Mouse (Mus musculus): ENCODE data around the gene Rnf145. TPM values are rescaled to one million over a fixed set of nuclear protein-coding genes. Genes with fewer than 3 reads are reported as not detected.

Rnf145 gene
- polyA plus RNA-seq, 1 experiment: 41.3 TPM

GRCm38 (mm10) chr11:44574391-44574790 is 55.6 kb downstream of the Rnf145 start:
- no peak overlapping the region; the same call in 1 of the 2 replicates for H3K27ac ChIP-seq (ENCODE audit: insufficient read depth, low read depth, low read length)
- no peak for TF ChIP-seq CTCF (IDR thresholded peaks at IDR 0.05; ENCODE audit: extremely low read depth, insufficient read length, insufficient replicate concordance, low read depth, low read length)
- no peak for TF ChIP-seq POLR2A (IDR thresholded peaks at IDR 0.05; ENCODE audit: low read depth, low read length)
- H3K4me3 ChIP-seq (ENCODE audit: low read depth, low read length): peak overlapping the region; percentile 15; the same call in 1 of the 2 replicates
- no peaks in the 10 kb centered on the region for H3K27me3 ChIP-seq (ENCODE audit: control insufficient read depth, insufficient read depth, low read length)
- WGBS: 92% methylated on average over 8 of the region's 8 CpGs
- H3K36me3 ChIP-seq (ENCODE audit: control insufficient read depth, insufficient read depth, low read length): 0 out of 2 replicates have a peak, but pooled peaks cover 2% of the 10 kb centered on the region
- H3K4me1 ChIP-seq (ENCODE audit: control insufficient read depth, insufficient read depth, insufficient read length, low read length): no peaks in the 10 kb centered on the region

GRCm38 (mm10) chr11:44574820-44575219 is 56.1 kb downstream of the Rnf145 start:
- Histone ChIP-seq H3K4me3 (ENCODE audit: low read depth, low read length) (no peak overlapping the region), H3K36me3 (ENCODE audit: control insufficient read depth, insufficient read depth, low read length) (no peaks in the 10 kb centered on the region), H3K4me1 (ENCODE audit: control insufficient read depth, insufficient read depth, insufficient read length, low read length) (no peaks in the 10 kb centered on the region), H3K27me3 (ENCODE audit: control insufficient read depth, insufficient read depth, low read length) (no peaks in the 10 kb centered on the region), H3K27ac (ENCODE audit: insufficient read depth, low read depth, low read length) (no peak overlapping the region)
- WGBS: 92% methylated on average over 5 of the region's 5 CpGs
- TF ChIP-seq POLR2A (IDR thresholded peaks at IDR 0.05; ENCODE audit: low read depth, low read length) (no peak), CTCF (IDR thresholded peaks at IDR 0.05; ENCODE audit: extremely low read depth, insufficient read length, insufficient replicate concordance, low read depth, low read length) (no peak)

- Histone ChIP-seq H3K4me3 (ENCODE audit: low read depth, low read length) (no peak overlapping the region), H3K36me3 (ENCODE audit: control insufficient read depth, insufficient read depth, low read length) (no peaks in the 10 kb centered on the region), H3K4me1 (ENCODE audit: control insufficient read depth, insufficient read depth, insufficient read length, low read length) (no peaks in the 10 kb centered on the region), H3K27ac (ENCODE audit: insufficient read depth, low read depth, low read length) (no peak overlapping the region), H3K27me3 (ENCODE audit: control insufficient read depth, insufficient read depth, low read length) (no peaks in the 10 kb centered on the region)
- WGBS: 69% methylated on average over 9 of the region's 9 CpGs
- TF ChIP-seq POLR2A (IDR thresholded peaks at IDR 0.05; ENCODE audit: low read depth, low read length) (no peak), CTCF (IDR thresholded peaks at IDR 0.05; ENCODE audit: extremely low read depth, insufficient read length, insufficient replicate concordance, low read depth, low read length) (no peak)
These were observed 59.1 kb downstream of the Rnf145 start for GRCm38 (mm10) chr11:44577911-44578310.

GRCm38 (mm10) chr11:44581277-44581683 is 62.5 kb downstream of the Rnf145 start:
- Histone ChIP-seq H3K27me3 (ENCODE audit: control insufficient read depth, insufficient read depth, low read length) (no peaks in the 10 kb centered on the region), H3K36me3 (ENCODE audit: control insufficient read depth, insufficient read depth, low read length) (no peaks in the 10 kb centered on the region), H3K27ac (ENCODE audit: insufficient read depth, low read depth, low read length) (no peak overlapping the region), H3K4me3 (ENCODE audit: low read depth, low read length) (peak overlapping the region; percentile 9; the same call in 1 of the 2 replicates), H3K4me1 (ENCODE audit: control insufficient read depth, insufficient read depth, insufficient read length, low read length) (no peaks in the 10 kb centered on the region)
- 8% methylated on average over 11 of the region's 11 CpGs for WGBS
- no peak for TF ChIP-seq POLR2A (IDR thresholded peaks at IDR 0.05; ENCODE audit: low read depth, low read length)
- peak; percentile 58; the same call in 1 of the 2 replicates for TF ChIP-seq CTCF (IDR thresholded peaks at IDR 0.05; ENCODE audit: extremely low read depth, insufficient read length, insufficient replicate concordance, low read depth, low read length)

GRCm38 (mm10) chr11:44586047-44586696 is 67.4 kb downstream of the Rnf145 start:
- 13% methylated on average over 3 of the region's 3 CpGs for WGBS

GRCm38 (mm10) chr11:44593016-44593415 is 74.3 kb downstream of the Rnf145 start:
- H3K27ac ChIP-seq (ENCODE audit: insufficient read depth, low read depth, low read length): no peak overlapping the region
- WGBS: 90% methylated on average over 6 of the region's 6 CpGs
- no peak for TF ChIP-seq CTCF (IDR thresholded peaks at IDR 0.05; ENCODE audit: extremely low read depth, insufficient read length, insufficient replicate concordance, low read depth, low read length)
- TF ChIP-seq POLR2A (IDR thresholded peaks at IDR 0.05; ENCODE audit: low read depth, low read length): no peak
- no peaks in the 10 kb centered on the region for H3K36me3 ChIP-seq (ENCODE audit: control insufficient read depth, insufficient read depth, low read length)
- H3K27me3 ChIP-seq (ENCODE audit: control insufficient read depth, insufficient read depth, low read length): no peaks in the 10 kb centered on the region
- H3K4me1 ChIP-seq (ENCODE audit: control insufficient read depth, insufficient read depth, insufficient read length, low read length): no peaks in the 10 kb centered on the region
- H3K4me3 ChIP-seq (ENCODE audit: low read depth, low read length): no peak overlapping the region

More at GRCm38 (mm10) chr11:44586047-44586696, 67.4 kb downstream of the Rnf145 start:
- Histone ChIP-seq H3K27ac (ENCODE audit: insufficient read depth, low read depth, low read length) (no peak overlapping the region), H3K4me1 (ENCODE audit: control insufficient read depth, insufficient read depth, insufficient read length, low read length) (no peaks in the 10 kb centered on the region), H3K36me3 (ENCODE audit: control insufficient read depth, insufficient read depth, low read length) (no peaks in the 10 kb centered on the region), H3K27me3 (ENCODE audit: control insufficient read depth, insufficient read depth, low read length) (no peaks in the 10 kb centered on the region), H3K4me3 (ENCODE audit: low read depth, low read length) (no peak overlapping the region)
- TF ChIP-seq CTCF (IDR thresholded peaks at IDR 0.05; ENCODE audit: extremely low read depth, insufficient read length, insufficient replicate concordance, low read depth, low read length) (no peak), POLR2A (IDR thresholded peaks at IDR 0.05; ENCODE audit: low read depth, low read length) (no peak)

GRCm38 (mm10) chr11:44594768-44595167 is 76.0 kb downstream of the Rnf145 start:
- TF ChIP-seq POLR2A (IDR thresholded peaks at IDR 0.05; ENCODE audit: low read depth, low read length): no peak
- no peak for TF ChIP-seq CTCF (IDR thresholded peaks at IDR 0.05; ENCODE audit: extremely low read depth, insufficient read length, insufficient replicate concordance, low read depth, low read length)
- WGBS: 72% methylated on average over 3 of the region's 3 CpGs
- Histone ChIP-seq H3K4me1 (ENCODE audit: control insufficient read depth, insufficient read depth, insufficient read length, low read length) (no peaks in the 10 kb centered on the region), H3K36me3 (ENCODE audit: control insufficient read depth, insufficient read depth, low read length) (no peaks in the 10 kb centered on the region), H3K27me3 (ENCODE audit: control insufficient read depth, insufficient read depth, low read length) (no peaks in the 10 kb centered on the region), H3K4me3 (ENCODE audit: low read depth, low read length) (no peak overlapping the region), H3K27ac (ENCODE audit: insufficient read depth, low read depth, low read length) (no peak overlapping the region)
